Mouse (Mus musculus) erythroblast, embryonic 14.5 days (primary cell): ENCODE results near the gene Dcaf11.

Source experiments
- GATA1 ChIP-seq: IDR thresholded peaks from 2 replicates; pipeline ENCODE4 v1.6.1; 2012; ENCODE audit warnings: low read length, inconsistent platforms, mixed read lengths
- TAL1 ChIP-seq: IDR thresholded peaks from 3 replicates; pipeline ENCODE4 v1.6.1; 2012; ENCODE audit warnings: low read length, inconsistent platforms, mixed read lengths

- TF ChIP-seq GATA1 (no peak), TAL1 (no peak)
Measured at GRCm38 (mm10) chr14:55511037-55511436, 48.8 kb upstream of the Dcaf11 start.
